Mouse (Mus musculus) forebrain, embryonic 16.5 days (tissue): Measurements from ENCODE around the gene Kcnj1. TPM values are rescaled to one million over a fixed set of nuclear protein-coding genes. Genes with fewer than 3 reads are reported as not detected.

Source experiments
- ATAC-seq: fragments of 200-750 bp; cut with Nextera tagmentation; 2 replicates; pipeline ENCODE4 v1.8.0; 2017; ENCODE audit warnings: mild to moderate bottlenecking, moderate library complexity
- H3K27ac ChIP-seq: fragments of 300-500 bp; sonication (generic); 2 replicates; pipeline ENCODE4 v1.5.1; 2014; ENCODE audit warnings: low read length, control low read depth
- H3K27me3 ChIP-seq: fragments of 300-500 bp; sonication (generic); replicated peaks from 2 replicates; pipeline ENCODE4 v1.6.1; 2014; ENCODE audit warnings: low read length; ENCODE audit not compliant: control insufficient read depth, insufficient read depth
- H3K36me3 ChIP-seq: fragments of 300-500 bp; sonication (generic); 2 replicates; pipeline ENCODE4 v1.6.1; 2014; ENCODE audit not compliant: control insufficient read depth, insufficient read depth
- H3K4me1 ChIP-seq: fragments of 300-500 bp; sonication (generic); replicated peaks from 2 replicates; pipeline ENCODE4 v1.6.1; 2014; ENCODE audit warnings: low read length; ENCODE audit not compliant: control insufficient read depth, insufficient read depth
- H3K4me2 ChIP-seq: fragments of 300-500 bp; sonication (generic); 2 replicates; pipeline ENCODE4 v1.6.1; 2014; ENCODE audit warnings: mild to moderate bottlenecking, low read length, control low read depth
- H3K4me3 ChIP-seq: fragments of 300-500 bp; sonication (generic); replicated peaks from 2 replicates; pipeline ENCODE4 v1.5.1; 2014; ENCODE audit warnings: mild to moderate bottlenecking, low read length, control low read depth
- H3K9ac ChIP-seq: fragments of 300-500 bp; sonication (generic); replicated peaks from 2 replicates; pipeline ENCODE4 v1.6.1; 2014; ENCODE audit warnings: low read depth, low read length, control low read depth
- H3K9me3 ChIP-seq: fragments of 300-500 bp; sonication (generic); 2 replicates; pipeline ENCODE4 v1.6.1; 2016; ENCODE audit warnings: low read length; ENCODE audit not compliant: control insufficient read depth
- WGBS: fragments of 180-500 bp; shearing (Covaris S2); extraction: QIAGEN DNeasy Blood & Tissue Kit; methylation state at CpG from one replicate; pipeline ENCODE4 v1.1.7; 2014; 5-methylcytosine and 5-hydroxymethylcytosine counted together
- polyA plus RNA-seq: library from polyadenylated mRNA; unstranded; fragments of >200 nt; fragmentation: Nextera tagmentation; extraction: Ambion mirVana; gene quantifications from 2 replicates; pipeline ENCODE4 v1.2.1, GENCODE M21; 2015

The Kcnj1 gene
- polyA plus RNA-seq, 1 experiment from 2014 or later = not detected

DNA sequence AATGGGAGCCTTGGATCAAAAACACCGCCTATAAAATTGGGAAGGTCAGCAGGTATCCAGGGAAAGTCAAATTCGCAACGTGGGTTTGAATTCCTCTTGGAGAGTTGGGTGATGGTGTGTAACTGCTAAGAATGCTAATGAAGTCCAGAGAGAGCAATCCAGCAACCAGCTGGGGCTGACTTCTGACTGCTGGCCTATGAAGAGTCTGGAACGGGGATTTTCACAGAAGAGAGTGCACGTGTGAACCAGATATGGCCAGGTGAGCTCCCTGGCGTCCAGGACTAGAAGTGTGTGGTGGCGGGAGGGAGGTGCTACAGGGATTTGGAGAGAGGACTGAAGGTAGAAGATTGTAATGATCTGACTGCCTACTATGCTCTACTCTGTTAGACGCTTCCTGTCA lies 24.2 kb upstream of the Kcnj1 start:
- H3K4me2 ChIP-seq = no peak overlapping the region
- 61% methylated on average over 8 of the region's 8 CpGs for WGBS
- H3K4me3 ChIP-seq = no peak overlapping the region
- H3K27ac ChIP-seq = no peak overlapping the region
- H3K36me3 ChIP-seq = no peaks in the 10 kb centered on the region
- no peak overlapping the region for H3K9ac ChIP-seq
- peaks cover 25% of the 10 kb centered on the region for H3K27me3 ChIP-seq
- peaks cover 12% of the 10 kb centered on the region for H3K4me1 ChIP-seq
- no peaks in the 10 kb centered on the region for H3K9me3 ChIP-seq
- no peak for ATAC-seq

DNA sequence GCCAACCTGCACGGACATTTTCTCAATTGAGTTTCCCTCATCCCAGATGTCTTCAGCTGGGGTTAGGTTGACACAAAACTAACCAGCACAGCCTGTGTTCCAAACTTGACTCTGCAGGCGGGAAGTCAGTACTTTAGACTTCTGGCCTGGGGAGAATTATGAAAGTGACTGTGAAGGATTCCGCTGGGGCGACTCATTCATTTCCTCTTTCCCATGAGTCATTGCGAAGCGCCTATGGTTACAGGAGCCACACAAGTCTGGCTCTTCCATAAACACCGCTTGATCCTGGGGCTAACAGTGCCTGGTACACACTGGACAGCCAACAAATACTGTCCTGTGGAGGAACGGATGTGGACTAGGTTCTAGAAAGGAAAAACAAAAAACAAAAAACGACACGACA lies 22.9 kb upstream of the Kcnj1 start:
- Histone ChIP-seq H3K36me3 (no peaks in the 10 kb centered on the region), H3K4me1 (peaks cover 5% of the 10 kb centered on the region; the same call in 1 of the 2 replicates), H3K4me2 (no peak overlapping the region), H3K4me3 (no peak overlapping the region), H3K9me3 (no peaks in the 10 kb centered on the region), H3K27me3 (peaks cover 17% of the 10 kb centered on the region), H3K27ac (no peak overlapping the region), H3K9ac (no peak overlapping the region)
- no peak for ATAC-seq
- WGBS = 90% methylated on average over 10 of the region's 10 CpGs

DNA sequence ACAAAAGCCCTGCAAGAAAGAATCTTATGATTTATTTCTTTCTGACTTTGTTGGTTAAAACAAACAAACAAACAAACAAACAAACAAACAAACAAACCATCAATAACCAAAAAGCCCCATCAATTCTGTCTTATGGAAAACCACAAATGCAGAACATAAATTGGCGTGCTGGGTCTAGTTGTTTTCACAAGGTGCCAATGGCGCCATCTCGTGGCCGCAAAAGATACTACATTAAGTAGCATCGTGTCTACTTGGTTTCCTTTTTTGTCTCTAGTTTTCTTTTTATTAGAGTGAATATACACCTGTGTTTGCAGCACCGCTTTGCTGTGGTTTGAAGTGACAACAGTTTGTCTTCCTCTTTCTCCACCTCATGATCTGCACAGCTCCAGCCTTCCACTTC lies 22.0 kb upstream of the Kcnj1 start:
- Histone ChIP-seq H3K4me2 (no peak overlapping the region), H3K4me3 (no peak overlapping the region), H3K36me3 (no peaks in the 10 kb centered on the region), H3K4me1 (no peaks in the 10 kb centered on the region), H3K9me3 (no peaks in the 10 kb centered on the region), H3K27ac (no peak overlapping the region), H3K27me3 (peaks cover 7% of the 10 kb centered on the region), H3K9ac (no peak overlapping the region)
- ATAC-seq = no peak
- WGBS = 2% methylated on average over 6 of the region's 6 CpGs

DNA sequence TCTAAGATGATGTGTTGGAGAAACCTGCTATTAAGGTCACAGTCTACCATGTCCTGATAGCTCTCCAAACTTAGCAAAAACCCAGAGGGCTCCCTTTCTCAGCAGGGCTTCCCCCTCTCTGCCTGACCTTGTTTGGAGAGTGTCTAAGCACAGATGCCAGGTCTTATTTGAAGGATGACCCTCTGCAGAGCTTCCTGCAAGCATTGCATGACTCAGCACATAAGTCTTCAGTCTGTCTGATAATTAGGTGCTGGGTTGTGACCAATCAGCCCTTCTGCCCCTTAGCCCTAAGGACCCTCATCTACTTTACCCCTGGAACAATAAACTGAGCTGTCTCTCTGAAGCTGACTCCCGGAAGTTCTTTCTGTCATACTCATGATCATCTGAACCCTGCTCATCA lies 11.5 kb upstream of the Kcnj1 start:
- ATAC-seq = no peak
- Histone ChIP-seq H3K9ac (no peak overlapping the region), H3K4me1 (no peaks in the 10 kb centered on the region), H3K27ac (no peak overlapping the region), H3K4me3 (no peak overlapping the region), H3K36me3 (no peaks in the 10 kb centered on the region), H3K4me2 (no peak overlapping the region), H3K9me3 (no peaks in the 10 kb centered on the region), H3K27me3 (no peaks in the 10 kb centered on the region)
- 90% methylated on average over 1 of the region's 1 CpGs for whole genome bisulfite sequencing

DNA sequence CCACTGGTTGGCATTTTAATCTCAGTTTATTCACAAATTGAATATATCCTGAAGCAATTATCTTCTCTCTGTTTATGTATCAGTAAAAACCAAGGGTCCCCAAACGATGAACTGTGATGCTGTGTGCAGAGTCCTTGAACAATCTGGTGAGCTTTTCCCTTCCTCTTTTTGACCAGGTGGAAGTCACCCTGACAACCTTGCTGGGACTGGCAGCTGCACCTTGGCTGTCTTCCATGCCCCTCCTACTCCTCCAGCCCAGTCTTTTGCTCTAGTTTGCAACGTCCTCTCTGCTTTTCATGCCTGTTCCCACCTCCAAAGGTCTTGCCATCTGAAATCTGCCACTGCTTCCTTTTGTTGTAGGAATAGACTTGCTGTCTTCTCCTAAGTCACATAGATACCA lies 3.5 kb upstream of the Kcnj1 start:
- no peaks in the 10 kb centered on the region for H3K36me3 ChIP-seq
- no peaks in the 10 kb centered on the region; the same call in 1 of the 2 replicates for H3K9me3 ChIP-seq
- ATAC-seq = no peak
- no peak overlapping the region for H3K4me2 ChIP-seq
- H3K4me3 ChIP-seq = no peak overlapping the region
- H3K4me1 ChIP-seq = no peaks in the 10 kb centered on the region
- no peak overlapping the region for H3K27ac ChIP-seq
- WGBS = 26% methylated on average over 2 of the region's 2 CpGs
- no peak overlapping the region for H3K9ac ChIP-seq
- no peaks in the 10 kb centered on the region for H3K27me3 ChIP-seq

DNA sequence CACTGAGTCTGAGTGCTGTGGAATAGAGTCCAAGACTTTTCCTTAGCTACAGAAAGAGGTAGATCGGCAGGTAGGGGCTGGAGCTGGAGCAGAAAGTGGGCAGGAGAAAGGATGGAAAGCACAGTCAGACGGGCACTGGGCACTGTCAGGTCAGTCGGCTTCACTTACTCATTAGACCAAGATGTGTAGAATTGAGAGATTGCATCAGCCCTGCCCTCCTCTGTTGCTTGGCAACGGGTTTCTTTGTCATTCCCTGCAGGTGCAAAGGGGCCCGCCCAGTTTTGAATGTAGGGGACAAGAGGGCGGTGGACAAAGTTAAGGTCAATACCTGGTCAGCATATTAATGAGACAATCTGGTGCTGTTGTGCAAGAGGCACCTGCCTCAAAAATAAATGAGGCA lies 2.9 kb upstream of the Kcnj1 start:
- no peak overlapping the region for H3K4me2 ChIP-seq
- no peak overlapping the region for H3K27ac ChIP-seq
- H3K27me3 ChIP-seq = no peaks in the 10 kb centered on the region
- H3K9ac ChIP-seq = no peak overlapping the region
- H3K9me3 ChIP-seq = no peaks in the 10 kb centered on the region; the same call in 1 of the 2 replicates
- no peak for ATAC-seq
- H3K4me1 ChIP-seq = no peaks in the 10 kb centered on the region
- H3K36me3 ChIP-seq = no peaks in the 10 kb centered on the region
- no peak overlapping the region for H3K4me3 ChIP-seq
- 17% methylated on average over 6 of the region's 6 CpGs for WGBS

DNA sequence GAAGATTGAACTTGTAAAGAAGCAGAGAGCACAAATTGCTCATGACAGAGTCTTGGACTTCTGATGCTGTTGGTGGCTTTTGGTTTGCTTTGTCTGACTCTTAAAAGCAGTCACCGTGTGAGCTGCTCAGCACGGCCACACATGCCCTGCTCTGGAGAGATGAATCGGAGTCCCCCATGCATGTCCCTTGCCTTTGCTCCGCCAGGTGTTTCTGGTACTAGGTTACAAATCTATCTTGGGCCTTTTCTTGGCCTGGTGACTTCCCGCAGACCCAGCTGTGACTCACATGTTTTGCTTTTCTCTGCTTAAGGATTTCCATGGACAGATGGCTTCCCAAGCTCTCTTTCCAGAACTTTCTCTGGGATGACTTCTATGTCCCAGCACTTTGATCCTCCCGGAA lies 1.4 kb downstream of the Kcnj1 start:
- WGBS = 94% methylated on average over 6 of the region's 6 CpGs
- Histone ChIP-seq H3K36me3 (no peaks in the 10 kb centered on the region), H3K4me2 (no peak overlapping the region), H3K4me1 (no peaks in the 10 kb centered on the region), H3K27me3 (no peaks in the 10 kb centered on the region), H3K9me3 (no peaks in the 10 kb centered on the region), H3K4me3 (no peak overlapping the region), H3K27ac (no peak overlapping the region), H3K9ac (no peak overlapping the region)
- ATAC-seq = no peak

DNA sequence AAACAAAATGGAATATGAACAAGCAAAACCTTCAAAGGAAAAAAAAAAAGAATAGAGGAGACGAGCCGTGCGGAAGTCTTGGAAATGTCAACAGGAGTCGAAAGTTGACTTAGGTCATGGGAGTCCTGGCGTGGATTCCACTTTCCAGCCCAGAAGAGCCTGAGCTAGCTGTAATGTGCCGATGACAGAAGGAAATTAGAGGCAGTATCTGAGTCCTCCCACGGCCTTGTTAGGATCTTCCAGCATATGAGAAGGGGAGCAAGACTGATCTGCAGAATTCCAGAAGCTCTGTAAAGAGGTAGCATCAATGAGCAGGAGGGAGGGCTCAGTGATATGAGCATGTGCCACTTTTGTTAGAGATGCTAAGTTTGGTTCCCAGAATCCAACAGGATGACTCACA lies 3.7 kb downstream of the Kcnj1 start:
- Histone ChIP-seq H3K9ac (no peak overlapping the region), H3K4me2 (no peak overlapping the region), H3K4me3 (no peak overlapping the region), H3K9me3 (no peaks in the 10 kb centered on the region), H3K36me3 (no peaks in the 10 kb centered on the region), H3K27ac (no peak overlapping the region), H3K27me3 (no peaks in the 10 kb centered on the region), H3K4me1 (no peaks in the 10 kb centered on the region)
- WGBS = 92% methylated on average over 7 of the region's 7 CpGs
- ATAC-seq = no peak

DNA sequence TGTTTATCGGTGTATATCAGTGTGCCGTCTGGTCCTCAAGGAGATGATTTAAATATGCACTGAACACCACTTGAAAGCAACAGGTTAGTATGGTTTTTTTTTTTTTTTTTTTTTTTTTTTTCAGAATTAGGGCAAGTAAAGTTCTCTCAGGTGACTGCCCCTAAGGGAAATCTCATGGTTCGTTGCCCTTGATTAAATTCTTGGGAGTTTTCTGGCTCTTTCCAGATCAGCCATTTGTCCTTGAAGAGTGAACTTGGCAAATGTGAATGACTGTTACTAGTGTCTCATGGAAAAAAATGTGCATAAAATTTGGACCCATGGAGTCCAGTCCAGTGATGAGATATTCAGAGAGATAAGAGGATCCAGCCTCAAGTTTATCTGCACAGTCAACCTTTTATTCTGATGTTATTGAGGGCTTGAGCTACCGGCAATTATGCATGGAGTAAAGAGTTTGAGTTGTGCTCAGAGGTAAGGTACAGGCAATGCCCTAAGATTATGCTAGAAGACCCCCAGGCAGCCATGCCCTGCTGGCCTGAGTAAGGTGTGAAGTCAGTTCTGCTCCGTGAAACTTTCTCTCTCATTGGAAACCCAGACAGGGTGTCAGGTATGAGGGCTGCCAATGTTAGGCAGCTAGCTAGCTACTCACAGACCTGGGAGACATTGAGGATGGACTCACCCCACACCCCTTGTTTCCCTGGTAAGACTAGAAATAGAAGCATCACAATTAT lies 4.7 kb downstream of the Kcnj1 start:
- H3K9me3 ChIP-seq = no peaks in the 10 kb centered on the region
- no peak overlapping the region for H3K4me2 ChIP-seq
- no peak for ATAC-seq
- H3K4me3 ChIP-seq = no peak overlapping the region
- H3K4me1 ChIP-seq = no peaks in the 10 kb centered on the region
- H3K27me3 ChIP-seq = no peaks in the 10 kb centered on the region
- no peaks in the 10 kb centered on the region for H3K36me3 ChIP-seq
- 77% methylated on average over 5 of the region's 5 CpGs for WGBS
- no peak overlapping the region for H3K27ac ChIP-seq
- no peak overlapping the region for H3K9ac ChIP-seq

DNA sequence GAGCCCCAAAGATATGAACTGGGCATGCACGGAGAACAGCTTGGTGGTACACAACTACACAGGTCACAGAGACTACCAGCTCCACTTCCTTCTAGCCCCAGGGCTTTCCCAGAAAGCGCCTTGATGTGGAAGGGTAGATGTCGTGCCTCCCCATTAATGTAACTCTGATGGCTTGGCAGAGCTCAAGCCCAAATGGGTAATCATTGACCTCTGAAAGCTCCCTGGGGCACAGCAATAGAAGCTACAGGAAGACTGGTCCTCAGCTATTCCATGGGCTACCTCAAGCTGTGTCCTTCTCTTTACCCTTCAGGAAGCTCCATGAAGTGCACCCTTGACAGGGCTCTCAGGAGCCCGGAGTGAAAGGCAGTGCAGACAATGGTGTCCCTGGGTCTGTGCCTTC lies 12.6 kb downstream of the Kcnj1 start:
- H3K27ac ChIP-seq = no peak overlapping the region
- no peaks in the 10 kb centered on the region for H3K36me3 ChIP-seq
- H3K9ac ChIP-seq = no peak overlapping the region
- H3K27me3 ChIP-seq = no peaks in the 10 kb centered on the region
- no peak overlapping the region for H3K4me3 ChIP-seq
- ATAC-seq = no peak
- no peak overlapping the region for H3K4me2 ChIP-seq
- H3K9me3 ChIP-seq = no peaks in the 10 kb centered on the region
- H3K4me1 ChIP-seq = no peaks in the 10 kb centered on the region
- 87% methylated on average over 4 of the region's 4 CpGs for WGBS
